Mouse (Mus musculus) gastrocnemius, postnatal 10 days (tissue): Measurements from ENCODE around the gene Gm8298. TPM values are rescaled to one million over a fixed set of nuclear protein-coding genes. Genes with fewer than 3 reads are reported as not detected.
"Not testable (repeated sequence)": the region's sequence is repeated elsewhere in the genome, so short reads cannot be mapped to it uniquely, and the experiment has no call there.

ENCODE experiments used
- DNase-seq: peaks from one replicate; pipeline ENCODE4 v3.0.0; 2021; ENCODE audit warnings: mixed read lengths
- long read RNA-seq, 2 experiments: library from polyadenylated mRNA; stranded (forward); transcript quantifications; one replicate each; pipeline ENCODE4 v2.0.0; 2021
- total RNA-seq, 2 experiments: library from RNA; stranded (reverse); gene quantifications; 2 replicates each; pipeline ENCODE4 v1.2.3; 2021

Gm8298 gene
- not detected for total RNA-seq
- long read RNA-seq, experiment 1: 0 reads
- long read RNA-seq, experiment 2: 0 reads

GRCm38 (mm10) chr3:59860751-59861150 is at the start of gene Gm8298:
Gene Gm8298, plus strand, starts transcription at chr3:59861051.
- no peak for DNase-seq

GRCm38 (mm10) chr3:59813169-59813568 is 47.7 kb upstream of the Gm8298 start:
- no peak for DNase-seq

- DNase-seq: peak; percentile 15
Measured at GRCm38 (mm10) chr3:59870765-59871164, 9.9 kb downstream of the Gm8298 start.

- not testable (repeated sequence) for DNase-seq
Measured at GRCm38 (mm10) chr3:59877601-59878000, 16.8 kb downstream of the Gm8298 start.

GRCm38 (mm10) chr3:59879801-59880554 is 19.1 kb downstream of the Gm8298 start:
- DNase-seq: not testable (repeated sequence)

- no peak for DNase-seq
Measured at GRCm38 (mm10) chr3:59893276-59893675, 32.4 kb downstream of the Gm8298 start.

- DNase-seq: no peak
Measured at GRCm38 (mm10) chr3:59924914-59925313, 64.1 kb downstream of the Gm8298 start, which contains the start of gene C130079G13Rik. Gene C130079G13Rik, plus strand, starts transcription at chr3:59925214.

Other genes with a start within 250 kb of the Gm8298 start
- not detected for gene Gm5538, start 131.3 kb upstream of the Gm8298 start, total RNA-seq
- gene C130079G13Rik, start 64.2 kb downstream of the Gm8298 start, total RNA-seq: not detected
- gene Aadacl2, start 145.7 kb downstream of the Gm8298 start, total RNA-seq: not detected
- not detected for gene Aadac, start 164.7 kb downstream of the Gm8298 start, total RNA-seq
- gene Sucnr1, start 220.8 kb downstream of the Gm8298 start, total RNA-seq: under 1 TPM in 1 of 2 experiments, not detected in 1; 0.28 TPM